Mouse (Mus musculus): ENCODE results near the gene Txnrd1.

DNA sequence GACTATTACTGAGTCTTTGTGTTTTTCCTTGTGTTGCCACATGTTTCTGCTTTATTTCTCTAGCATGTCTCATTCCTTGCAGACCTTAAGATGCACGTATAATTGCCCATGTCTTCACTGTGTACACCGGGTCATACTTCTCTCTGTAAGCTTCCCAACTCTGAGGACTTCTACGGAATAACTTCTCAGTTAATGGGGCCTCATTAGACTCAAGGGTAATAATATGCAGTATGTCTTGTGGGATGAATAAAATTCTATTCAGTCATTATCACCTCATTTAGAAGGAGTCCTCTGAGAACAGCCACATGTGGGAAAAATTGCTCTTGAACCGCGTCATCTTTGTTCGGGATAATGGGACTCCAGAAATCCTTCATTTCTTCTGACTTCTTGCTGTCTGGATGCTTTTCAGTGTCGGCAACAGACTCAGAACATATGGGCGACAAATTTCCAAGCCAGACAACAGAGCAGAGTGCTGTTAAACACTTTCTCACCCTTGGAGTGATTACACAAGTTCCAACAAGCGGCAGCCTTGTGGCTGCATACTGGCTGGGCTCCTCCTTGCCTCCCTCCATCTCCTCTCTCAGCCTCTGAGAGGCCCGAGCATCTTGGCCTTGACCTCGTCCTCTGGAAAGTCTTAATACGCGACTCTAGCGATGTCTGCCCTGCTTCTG, 10.5 kb upstream of the Txnrd1 start:
- TF ChIP-seq CTCF (conservative IDR thresholded peaks at IDR 0.05; ENCODE audit: low read length) (no peak), NANOG (IDR thresholded peaks at IDR 0.05; ENCODE audit: borderline replicate concordance, low read length) (no peak), POU5F1 (IDR thresholded peaks at IDR 0.05; ENCODE audit: borderline replicate concordance, low read length) (no peak)
